Mouse (Mus musculus) spleen, adult 18-20 months (tissue): ENCODE data around the gene Fbrs.
"Not testable (repeated sequence)": the region's sequence is repeated elsewhere in the genome, so short reads cannot be mapped to it uniquely, and the experiment has no call there.

ENCODE experiments used
- DNase-seq, 2 experiments: peaks; one replicate each; pipeline ENCODE4 v3.0.0; 2022; ENCODE audit warnings: mixed read lengths in 2 of 2

The Fbrs gene

DNA sequence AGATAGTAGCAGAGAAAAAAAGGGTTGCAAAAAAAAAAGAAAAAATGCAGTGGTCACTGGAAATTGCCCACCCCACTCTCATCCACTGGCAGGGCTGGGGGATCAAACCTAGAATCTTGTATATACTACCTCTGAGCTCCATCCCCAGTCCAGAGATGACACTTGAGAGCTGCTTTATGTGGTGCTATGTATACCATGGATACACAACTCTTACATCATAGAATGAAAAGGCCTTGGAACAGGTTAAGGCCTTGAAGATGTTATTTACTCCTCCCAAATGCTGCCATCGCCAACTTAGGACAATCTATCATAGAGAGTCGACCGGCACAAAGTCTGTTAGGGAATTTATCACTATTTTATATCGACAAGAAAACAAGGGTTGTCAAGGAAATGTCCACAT, 2.1 kb upstream of the Fbrs start:
- no peak for DNase-seq

DNA sequence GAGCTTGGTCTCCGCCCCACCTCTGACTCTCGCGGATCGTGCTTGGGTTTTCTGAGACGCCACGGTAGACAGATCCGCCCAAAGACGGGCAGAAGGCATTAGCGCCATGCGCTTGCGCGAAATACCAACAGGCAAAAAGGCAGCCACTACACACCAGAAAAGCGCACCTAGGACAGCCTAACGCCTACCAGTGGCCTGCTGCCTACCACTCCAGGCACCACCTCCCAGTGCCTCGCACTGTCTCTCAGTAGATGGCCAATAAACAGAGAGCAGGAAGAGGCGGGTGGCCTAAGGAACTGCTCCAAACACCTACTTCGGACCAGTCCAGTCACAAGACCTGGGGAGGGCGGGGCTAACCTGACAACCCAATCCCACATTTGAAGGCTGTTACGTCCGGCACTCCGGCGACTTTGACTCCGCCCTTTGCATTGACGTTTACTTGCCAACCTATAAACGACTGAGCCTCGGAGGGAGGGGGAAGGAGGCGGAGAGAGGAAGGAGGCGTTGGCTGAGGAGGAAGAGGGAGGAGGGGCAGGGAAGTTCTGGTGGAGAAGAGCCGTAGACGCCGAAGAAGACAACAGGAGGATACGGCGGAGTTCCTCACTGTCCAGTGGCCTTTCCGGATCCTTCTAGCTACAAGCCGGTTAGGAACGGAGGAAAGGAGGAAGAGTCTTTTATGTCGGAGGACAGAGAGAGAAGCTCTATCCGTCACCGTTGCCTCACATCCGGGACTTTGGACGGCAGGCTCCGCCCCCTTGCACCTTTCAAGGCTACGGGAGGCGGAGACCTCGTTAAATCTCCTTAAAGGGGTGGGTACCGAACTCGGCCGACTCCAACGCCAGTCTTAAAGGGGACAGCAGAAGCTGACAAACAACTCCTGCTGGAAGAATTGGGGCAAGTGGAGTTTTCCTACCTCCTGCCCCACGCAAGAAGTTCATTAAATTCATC, 1.0 kb upstream of the Fbrs start:
- DNase-seq, result peak; percentile 97 to 98

DNA sequence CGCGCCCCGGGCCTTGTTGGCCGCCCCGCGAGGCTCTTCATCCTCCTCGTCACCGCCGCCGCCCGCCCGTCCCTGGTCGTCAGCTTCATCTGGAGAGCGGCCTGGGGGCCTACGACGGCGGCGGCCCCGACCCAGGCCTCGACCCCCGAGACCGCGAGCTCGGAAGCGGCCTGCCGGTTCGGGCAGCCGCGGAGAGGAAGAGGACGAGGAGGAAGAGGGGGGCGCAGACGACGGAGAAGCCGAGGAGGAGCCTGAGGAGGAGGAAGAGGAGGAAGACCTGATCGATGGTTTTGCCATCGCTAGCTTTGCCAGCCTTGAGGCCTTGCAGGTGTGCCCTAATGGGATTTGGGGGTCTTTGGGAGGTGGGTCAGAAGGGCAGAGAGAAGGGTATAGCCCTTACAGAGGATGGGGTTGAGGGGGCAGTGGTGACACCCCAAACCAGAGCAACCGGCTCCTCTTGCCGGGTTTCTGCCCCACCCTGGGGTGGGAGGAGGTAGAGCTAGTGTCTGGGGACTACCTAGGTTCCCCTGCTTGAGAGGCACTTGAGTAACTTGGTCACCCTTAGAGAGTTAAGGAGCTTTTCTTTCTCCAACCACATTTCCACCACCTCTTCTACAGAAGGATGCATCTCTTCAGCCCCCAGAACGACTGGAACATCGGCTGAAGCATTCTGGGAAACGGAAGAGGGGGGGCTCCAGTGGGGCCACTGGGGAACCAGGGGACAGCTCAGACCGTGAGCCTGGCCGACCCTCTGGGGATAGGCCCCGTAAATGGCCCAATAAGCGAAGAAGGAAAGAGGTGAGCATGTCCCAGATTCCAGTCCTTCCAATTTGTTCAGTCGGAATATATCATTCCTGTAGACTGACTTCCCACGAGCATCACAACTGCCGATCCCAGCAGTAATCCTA, 573 bp downstream of the Fbrs start:
- peak in 1 of 2 experiments; percentile 32 for DNase-seq

DNA sequence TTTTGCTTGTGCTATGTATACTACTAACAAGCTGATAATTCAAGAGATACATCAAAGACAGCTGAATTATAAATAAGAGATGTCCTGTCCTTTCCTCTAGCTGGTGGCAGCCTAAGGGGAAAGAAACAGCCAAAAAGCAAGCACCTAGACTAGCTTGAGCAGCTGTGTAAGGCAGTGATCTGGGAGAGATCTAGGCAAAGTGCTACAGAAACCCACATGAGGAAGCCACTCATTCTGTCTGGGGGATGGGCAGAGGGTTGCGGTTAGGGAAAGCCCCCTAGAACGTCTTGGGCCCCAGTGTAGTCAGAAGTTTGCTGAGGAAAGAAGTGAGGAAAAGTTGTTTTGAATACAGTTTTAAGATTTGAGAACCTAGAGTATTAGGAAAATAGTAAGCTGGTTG, 1.3 kb downstream of the Fbrs start:
- peak; percentile 69 for DNase-seq

DNA sequence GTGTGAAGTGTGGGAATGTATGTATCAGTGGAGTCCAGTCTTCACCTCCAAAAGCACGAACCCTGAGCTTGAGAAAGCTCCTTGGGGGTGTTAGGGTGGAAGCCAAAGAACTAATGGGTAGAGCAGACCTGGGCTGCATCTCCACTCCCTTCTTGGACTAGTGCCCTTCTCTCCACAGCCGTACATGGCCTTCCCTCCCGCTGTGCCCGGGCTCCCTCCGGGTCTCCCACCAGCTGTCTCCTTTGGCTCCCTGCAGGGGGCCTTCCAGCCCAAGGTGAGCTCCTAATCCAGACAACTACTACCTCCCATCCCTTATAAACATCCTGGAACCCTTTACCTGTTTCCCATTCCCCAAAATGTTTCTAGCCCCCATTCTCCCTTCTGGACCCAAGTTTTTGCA, 6.4 kb downstream of the Fbrs start:
- no peak for DNase-seq

DNA sequence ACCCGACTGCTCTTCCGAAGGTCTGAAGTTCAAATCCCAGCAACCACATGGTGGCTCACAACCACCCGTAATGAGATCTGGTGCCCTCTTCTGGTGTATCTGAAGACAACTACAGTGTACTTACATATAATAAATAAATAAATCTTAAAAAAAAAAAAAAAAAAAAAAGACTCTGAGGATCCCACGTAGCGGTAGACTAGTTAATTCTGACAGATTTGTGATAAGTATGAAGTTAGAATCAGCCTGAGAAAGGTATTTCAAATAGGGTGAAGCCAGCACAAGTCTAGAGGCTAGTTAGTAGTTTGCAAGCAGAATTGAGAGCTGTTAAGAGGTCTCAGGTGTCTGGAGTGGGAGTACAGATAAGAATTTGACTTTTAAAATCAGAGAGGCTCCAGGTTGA, 9.4 kb downstream of the Fbrs start:
- DNase-seq, result not testable (repeated sequence)

DNA sequence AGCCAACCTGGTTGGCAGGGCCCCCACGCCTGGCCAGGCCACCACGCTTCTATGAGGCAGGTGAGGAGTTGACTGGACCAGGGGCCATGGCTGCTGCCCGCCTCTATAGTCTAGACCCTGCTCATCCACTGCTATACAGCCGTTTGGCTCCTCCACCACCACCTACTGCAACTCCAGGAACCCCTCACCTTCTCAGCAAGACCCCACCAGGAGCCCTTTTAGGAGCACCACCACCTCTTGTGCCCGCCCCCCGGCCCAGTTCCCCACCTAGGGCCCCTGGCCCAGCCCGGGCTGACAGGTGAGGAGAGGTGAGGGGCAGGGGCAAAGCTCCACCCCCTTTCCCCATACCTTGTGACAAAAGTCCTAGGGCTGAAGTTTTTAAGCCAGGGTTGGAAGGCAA, 11.0 kb downstream of the Fbrs start:
- no peak for DNase-seq

DNA sequence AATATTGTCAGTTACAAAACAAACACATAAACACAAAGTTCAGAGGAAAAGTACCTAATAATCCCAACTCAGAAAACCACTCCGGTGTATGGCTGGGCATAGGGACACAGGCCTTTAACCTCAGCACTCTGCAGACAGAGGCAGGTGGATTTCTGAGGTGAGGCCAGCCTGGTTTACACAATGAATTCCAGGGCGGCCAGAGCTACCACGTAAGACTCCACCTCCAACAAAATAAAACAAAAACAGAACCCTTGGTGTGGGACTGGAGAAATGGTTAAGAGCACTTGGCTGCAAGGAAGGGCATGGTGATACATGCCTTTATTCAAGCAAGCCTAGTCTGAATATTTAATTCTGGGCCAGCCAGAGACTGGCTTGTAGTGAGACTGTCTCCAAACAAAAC, 12.8 kb downstream of the Fbrs start:
- DNase-seq, result no peak

DNA sequence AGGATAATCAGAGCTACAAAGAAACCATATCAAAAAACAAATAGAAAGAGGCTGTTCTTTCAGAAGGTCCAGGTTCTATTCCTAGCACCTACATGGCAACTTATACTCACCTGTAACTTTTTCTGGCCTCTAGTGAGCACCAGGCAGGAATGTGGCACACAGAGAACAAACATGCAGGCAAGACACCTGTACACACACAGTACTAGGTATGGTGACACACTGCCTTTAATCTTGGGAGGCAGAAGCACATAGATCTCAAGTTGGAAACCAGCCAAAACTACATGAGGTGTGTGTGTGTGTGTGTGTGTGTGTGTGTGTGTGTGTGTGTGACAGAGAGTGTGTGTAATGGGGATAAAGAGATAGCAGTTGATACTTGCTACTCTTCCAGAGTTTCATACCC, 15.6 kb downstream of the Fbrs start:
- no peak for DNase-seq

DNA sequence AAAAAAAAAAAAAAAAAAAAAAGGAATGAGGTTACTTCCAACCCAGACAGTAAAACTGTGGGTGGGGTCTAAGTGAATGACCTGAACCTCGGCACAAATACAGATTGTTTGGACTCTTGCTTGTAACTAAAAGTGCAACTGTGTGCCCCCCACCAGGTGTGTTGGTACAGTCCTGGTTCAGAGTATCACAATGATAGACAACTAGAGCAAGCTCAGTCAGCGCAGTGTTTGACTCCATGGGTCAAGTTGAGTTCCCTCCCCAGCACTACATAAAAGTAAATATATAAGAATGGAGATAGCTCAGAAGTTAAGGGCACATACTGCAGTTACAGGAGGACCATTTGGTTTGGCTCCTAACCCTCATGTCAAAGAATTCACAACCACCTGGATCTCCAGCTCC, 18.4 kb downstream of the Fbrs start:
- no peak for DNase-seq

DNA sequence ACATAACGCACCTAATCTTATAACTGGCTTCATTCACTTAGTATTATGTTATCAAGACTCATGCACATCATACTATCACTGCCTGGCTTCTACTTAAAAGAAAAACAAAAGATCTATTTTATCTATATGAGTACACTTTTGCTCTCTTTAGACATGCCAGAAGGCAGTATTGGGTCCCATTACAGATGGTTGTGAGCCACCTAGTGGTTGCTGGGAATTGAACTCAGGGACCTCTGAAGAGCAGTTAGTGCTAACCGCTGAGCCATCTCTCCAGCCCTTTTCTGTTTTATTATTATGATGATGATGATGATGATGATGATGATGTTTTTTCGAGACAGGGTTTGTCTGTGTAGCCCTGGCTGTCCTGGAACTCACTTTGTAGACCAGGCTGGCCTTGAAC, 19.4 kb downstream of the Fbrs start:
- DNase-seq, result peak in 1 of 2 experiments; percentile 49

DNA sequence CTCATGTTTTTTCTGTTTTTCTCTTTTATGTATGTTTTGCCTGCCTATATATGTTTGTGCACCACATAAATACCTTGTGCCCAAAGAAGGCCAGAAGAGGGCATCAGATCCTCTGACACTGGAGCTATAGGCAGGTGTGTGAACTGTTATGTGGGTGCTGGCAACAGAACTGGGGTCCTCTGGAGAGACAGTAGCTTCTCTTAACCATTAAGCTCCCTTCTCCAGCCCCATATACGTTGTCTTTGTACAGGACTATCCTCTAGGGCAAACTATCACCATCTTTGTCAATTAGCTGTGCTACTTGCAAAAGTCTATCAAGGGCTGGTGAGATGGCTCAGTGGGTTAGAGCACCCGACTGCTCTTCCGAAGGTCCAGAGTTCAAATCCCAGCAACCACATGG, 29.3 kb downstream of the Fbrs start:
- DNase-seq, result no peak

DNA sequence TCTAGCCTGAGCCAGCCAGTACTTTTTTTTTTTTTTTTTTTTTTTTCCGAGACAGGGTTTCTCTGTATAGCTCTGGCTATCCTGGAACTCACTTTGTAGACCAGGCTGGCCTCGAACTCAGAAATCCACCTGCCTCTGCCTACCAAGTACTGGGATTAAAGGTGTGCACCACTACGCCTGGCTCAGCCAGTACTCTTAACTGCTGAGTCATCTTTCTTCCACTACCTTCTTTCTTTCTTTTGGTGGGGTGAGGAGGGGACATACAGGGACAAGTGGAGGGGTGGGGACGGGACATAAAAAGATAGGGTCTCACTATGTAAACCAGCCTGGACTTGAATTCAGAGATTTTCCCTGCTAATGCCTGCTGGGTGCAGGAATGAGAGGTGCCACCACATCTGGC, 30.8 kb downstream of the Fbrs start:
- not testable (repeated sequence) for DNase-seq

DNA sequence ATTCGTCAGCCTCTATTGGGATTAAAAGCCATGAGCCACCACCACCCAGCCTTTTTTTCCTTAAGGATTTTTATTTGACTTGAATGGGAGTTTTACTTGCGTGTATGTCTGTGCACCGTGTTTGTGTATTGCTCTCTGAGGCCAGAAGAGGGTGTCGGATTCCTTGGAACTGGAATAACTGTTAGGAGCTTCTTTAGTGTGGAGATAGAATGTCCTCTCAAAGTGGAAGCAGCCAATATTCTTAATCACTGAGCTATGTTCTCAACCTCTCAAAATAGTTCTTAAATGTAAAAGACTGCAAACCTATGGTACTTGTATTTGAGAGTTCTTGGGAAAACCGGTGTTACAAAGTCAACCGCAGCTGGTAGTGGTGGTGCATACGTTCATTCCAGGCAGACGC, 32.2 kb downstream of the Fbrs start:
- DNase-seq, result no peak

DNA sequence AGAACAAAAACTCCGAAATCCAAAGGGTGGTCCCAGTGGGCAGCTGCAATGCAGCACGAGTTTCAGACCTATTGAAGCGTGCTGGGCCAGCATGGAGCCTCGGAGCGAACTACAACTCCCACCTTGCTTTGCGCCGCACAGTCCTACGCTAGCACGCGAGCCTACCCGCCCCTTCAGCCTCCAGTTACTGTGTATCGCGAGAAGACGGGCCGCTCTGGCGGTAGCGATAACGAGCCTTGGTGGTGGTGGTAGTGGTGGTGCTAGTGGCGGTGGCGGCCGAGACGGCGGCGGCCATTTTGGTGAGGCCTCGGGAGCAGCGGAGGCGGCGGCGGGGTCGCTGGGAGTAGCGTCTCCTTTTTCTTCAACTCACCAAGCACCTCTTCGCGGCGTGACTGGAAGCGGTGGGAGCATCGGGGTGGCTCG, 32.8 kb downstream of the Fbrs start, which contains the start of gene Srcap:
Srcap (plus strand) TSS at position 176 of the 423 bp plus-strand sequence.
- DNase-seq, result peak; percentile 90 to 93

DNA sequence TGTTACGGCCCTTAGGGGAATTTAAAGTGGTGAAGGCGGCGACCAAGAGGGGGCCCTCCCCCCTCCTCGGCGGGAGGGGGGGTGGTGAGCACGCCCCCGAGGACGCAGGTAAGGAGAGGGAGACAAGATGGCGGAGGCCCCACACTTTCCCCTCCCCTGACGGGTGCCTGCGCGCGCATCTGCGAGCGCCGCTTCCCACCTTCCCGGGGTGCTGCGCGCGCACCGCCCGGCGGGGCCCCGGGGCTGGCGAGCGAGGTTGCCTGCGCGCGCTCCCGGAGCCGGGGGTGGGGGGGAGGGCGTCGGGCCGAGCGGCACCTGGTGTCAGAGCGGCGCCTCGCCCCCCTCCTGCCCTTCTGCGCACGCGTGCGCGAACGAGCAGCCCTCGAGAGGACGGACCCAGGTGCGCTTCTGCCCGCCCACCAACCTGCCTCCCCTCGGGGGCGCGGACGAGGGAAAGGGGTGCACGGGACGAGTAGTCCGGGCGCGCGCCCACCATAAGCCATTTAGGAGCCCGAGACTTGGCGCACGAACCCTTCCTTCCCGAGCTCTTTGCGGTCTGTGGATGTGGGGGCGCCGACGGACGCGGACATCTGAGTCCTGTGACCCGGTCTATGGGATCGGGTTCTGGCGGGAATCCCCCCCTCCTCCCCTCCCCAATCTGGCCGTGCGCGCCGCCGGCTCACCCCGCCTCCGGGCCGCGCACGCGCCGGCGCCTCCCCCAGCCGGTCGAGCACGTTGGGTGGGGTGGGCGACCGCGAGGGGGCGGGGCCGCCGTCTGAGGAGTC, 33.4 kb downstream of the Fbrs start:
- DNase-seq, result peak; percentile 88 to 89

DNA sequence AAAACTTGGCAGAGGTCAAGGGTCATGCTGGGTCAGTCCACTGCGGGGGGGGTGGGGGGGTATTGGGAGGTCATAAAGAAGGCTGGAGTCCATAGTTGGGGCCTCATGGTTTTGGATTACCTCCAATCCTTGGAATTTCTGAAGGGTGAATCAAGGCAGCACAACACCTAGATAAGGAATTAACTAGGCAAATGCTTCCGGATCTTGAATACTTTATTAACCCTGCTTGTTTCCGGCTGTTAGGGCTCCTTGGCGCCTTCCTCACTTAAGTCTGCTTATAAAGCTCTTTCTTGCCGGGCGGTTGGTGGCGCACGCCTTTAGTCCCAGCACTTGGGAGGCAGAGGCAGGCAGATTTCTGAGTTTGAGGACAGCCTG, 34.0 kb downstream of the Fbrs start:
- peak; percentile 12 to 47 for DNase-seq

DNA sequence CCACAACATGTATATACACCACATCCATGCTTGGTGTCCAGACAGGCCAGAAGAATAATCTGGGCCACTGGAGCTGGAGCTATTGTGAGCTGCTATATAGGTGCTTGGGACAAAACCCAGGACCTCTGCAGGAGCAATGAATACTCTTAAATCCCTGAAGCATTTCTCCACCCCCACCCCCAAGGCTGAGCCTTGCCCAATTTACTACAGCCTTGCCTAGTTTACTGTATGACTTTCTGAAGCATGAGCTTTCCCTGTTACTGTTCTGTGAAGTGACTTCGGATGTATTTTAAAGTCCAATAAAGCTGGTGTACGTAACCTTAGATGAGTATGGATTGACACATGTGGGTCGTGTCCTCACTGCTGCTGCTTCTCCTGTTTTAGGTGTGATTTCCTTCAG, 34.8 kb downstream of the Fbrs start:
- DNase-seq, result no peak

DNA sequence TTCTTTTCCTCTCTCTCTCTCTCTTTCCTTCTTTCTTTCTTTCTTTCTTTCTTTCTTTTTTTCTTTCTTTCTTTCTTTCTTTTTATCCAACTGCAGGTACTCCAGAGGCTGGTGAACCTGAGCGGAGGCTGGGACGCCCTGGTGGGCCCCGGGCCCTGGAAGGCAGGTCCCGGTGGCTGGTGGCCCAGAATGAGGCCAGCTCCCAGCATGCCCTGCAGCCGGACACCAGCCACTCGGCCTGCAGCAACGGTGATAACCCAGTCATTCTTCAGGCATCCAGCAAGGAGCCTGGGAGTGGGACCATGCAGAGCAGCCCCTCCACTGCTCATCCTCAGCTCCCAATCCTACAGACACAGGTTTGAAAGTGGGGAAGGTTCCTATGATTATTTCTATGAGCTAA, 36.8 kb downstream of the Fbrs start:
- no peak for DNase-seq

DNA sequence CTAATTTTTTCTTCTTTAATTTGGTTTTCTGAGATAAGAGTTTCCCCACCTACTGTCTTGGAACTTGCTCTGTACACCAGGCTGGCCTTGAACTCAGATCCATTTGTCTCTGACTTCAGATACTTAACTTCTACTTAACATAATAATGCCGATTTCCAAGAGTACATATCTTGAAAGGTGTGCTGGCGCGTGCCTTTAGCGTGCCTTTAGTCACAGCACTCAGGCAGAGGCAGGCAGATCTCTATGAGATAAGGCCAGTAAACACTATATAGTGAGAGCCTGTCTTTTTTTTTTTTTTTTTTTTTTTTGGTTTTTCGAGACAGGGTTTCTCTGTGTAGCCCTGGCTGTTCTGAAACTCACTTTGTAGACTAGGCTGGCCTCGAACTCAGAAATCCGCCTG, 37.3 kb downstream of the Fbrs start:
- DNase-seq, result no peak

DNA sequence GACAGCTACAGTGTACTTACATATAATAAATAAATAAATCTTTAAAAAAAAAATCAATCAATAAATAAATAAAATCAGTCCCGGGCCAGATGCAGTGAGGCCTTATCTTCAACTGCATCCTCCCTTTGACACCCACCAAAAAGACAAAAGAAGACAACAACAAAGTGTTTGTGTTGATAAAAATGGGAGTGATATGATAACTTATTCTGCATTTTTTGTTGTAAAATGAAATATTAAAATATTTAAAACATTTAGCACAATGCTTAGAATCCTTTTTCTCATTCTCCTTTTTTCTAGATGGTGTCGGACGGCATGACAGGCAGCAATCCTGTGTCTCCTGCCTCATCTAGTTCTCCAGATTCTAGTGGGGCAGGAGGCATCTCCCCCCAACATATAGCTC, 40.3 kb downstream of the Fbrs start, which contains the start of gene Gm42715:
Gm42715 (plus strand) TSS at position 301 of the 400 bp plus-strand sequence.
- no peak for DNase-seq
